Mouse (Mus musculus): ENCODE measurements at regions not wholly inside any gene's neighbourhood (a gene's known extent, or its start where the extent isn't known, plus 50 kb on each side); places are given as distances from the start of the nearest gene placed in this dataset.

DNA sequence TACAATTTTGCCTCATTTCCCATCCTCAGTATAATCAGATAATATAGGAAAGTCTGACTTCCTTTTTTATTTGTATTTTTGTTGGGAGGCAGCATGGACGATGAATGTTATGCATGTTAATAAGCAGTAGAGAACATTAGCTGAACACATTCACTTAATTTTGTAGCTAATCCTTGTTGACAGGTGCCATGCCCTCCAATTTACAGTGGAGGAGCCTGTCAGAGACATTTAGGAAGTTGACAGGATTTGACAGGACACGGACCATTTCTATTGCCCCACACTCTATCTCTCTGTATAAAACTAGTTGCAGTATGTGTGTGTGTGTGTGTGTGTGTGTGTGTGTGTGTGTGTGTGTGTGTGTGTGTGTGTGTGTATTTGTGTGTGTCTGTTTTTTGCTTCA, 1495.4 kb downstream of the Cdh11 start:
- Histone ChIP-seq H3K4me3 (ENCODE audit: low read depth, low read length) (no peak overlapping the region), H3K9ac (ENCODE audit: low read length) (no peak overlapping the region), H3K27ac (replicated peaks) (no peak overlapping the region), H3K36me3 (ENCODE audit: control insufficient read depth, insufficient read depth, low read length) (no peaks in the 10 kb centered on the region), H3K4me2 (replicated peaks; ENCODE audit: low read depth) (no peak overlapping the region), H3K27me3 (ENCODE audit: control insufficient read depth, insufficient read depth, low read length) (no peaks in the 10 kb centered on the region), H3K4me1 (replicated peaks; ENCODE audit: control insufficient read depth, insufficient read depth) (no peaks in the 10 kb centered on the region), H3K9me3 (ENCODE audit: control insufficient read depth, low read length) (no peaks in the 10 kb centered on the region)
- DNase-seq (ENCODE audit: low spot score) = no peak
- ATAC-seq (ENCODE audit: low FRiP score, low TSS enrichment) = no peak
- 88% methylated on average over 2 of the region's 2 CpGs for WGBS
- TF ChIP-seq EP300 (optimal IDR thresholded peaks at IDR 0.05) (no peak), CTCF (IDR thresholded peaks at IDR 0.05; ENCODE audit: low read depth) (no peak)

DNA sequence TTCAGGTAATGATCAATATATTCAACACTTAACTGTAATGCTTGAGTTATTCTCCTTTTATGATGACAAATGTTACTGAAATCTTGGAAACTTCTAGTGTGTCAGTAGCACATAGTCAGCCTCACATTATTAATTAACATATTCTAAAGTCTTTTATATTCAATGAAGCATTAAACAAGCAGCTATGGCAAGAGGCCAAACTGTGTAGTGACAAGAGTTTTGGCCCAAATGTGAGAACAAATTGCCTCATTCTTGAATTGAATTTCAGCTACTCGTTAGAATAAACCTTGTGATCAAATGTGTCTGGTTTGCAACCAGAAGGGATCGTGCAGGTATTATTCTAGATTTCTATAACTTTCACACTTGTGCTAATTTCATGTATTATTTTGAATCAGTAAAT, 1542.8 kb downstream of the Cdh11 start:
- DNase-seq (ENCODE audit: low spot score) (no peak), ATAC-seq (ENCODE audit: low FRiP score, low TSS enrichment) (no peak)
- Histone ChIP-seq H3K36me3 (ENCODE audit: control insufficient read depth, insufficient read depth, low read length) (no peaks in the 10 kb centered on the region), H3K27ac (replicated peaks) (no peak overlapping the region), H3K27me3 (ENCODE audit: control insufficient read depth, insufficient read depth, low read length) (no peaks in the 10 kb centered on the region), H3K4me2 (replicated peaks; ENCODE audit: low read depth) (no peak overlapping the region), H3K4me3 (ENCODE audit: low read depth, low read length) (no peak overlapping the region), H3K9ac (ENCODE audit: low read length) (no peak overlapping the region), H3K9me3 (ENCODE audit: control insufficient read depth, low read length) (no peaks in the 10 kb centered on the region), H3K4me1 (replicated peaks; ENCODE audit: control insufficient read depth, insufficient read depth) (no peaks in the 10 kb centered on the region)
- TF ChIP-seq EP300 (optimal IDR thresholded peaks at IDR 0.05) = no peak
- no peak for TF ChIP-seq CTCF (IDR thresholded peaks at IDR 0.05; ENCODE audit: low read depth)
- 78% methylated on average over 2 of the region's 2 CpGs for WGBS

DNA sequence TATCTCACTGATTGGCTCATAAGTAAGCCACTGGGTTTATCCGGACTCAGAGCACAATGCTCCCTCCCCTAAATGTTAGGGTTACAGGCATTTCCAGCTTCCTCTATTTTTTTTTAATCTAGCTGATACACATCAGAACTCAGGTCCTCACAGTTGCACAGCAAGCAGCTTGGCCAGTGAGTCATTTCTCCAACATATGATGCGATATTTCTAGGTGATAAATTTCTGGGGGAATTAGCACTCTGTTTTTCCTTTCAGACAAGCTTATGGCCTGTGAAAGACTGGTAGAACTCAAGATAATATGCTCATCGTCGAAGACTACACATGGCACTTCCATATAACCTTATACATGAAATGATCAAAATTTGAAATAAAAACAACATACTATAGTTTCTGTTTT, 1543.6 kb downstream of the Cdh11 start:
- H3K36me3 ChIP-seq (ENCODE audit: control insufficient read depth, insufficient read depth, low read length) = no peaks in the 10 kb centered on the region
- no peaks in the 10 kb centered on the region for H3K27me3 ChIP-seq (ENCODE audit: control insufficient read depth, insufficient read depth, low read length)
- no peak overlapping the region for H3K9ac ChIP-seq (ENCODE audit: low read length)
- H3K4me2 ChIP-seq (replicated peaks; ENCODE audit: low read depth) = no peak overlapping the region
- no peak overlapping the region for H3K27ac ChIP-seq (replicated peaks)
- no peaks in the 10 kb centered on the region for H3K4me1 ChIP-seq (replicated peaks; ENCODE audit: control insufficient read depth, insufficient read depth)
- ATAC-seq (ENCODE audit: low FRiP score, low TSS enrichment) (no peak), DNase-seq (ENCODE audit: low spot score) (no peak)
- no peaks in the 10 kb centered on the region for H3K9me3 ChIP-seq (ENCODE audit: control insufficient read depth, low read length)
- no peak overlapping the region for H3K4me3 ChIP-seq (ENCODE audit: low read depth, low read length)
- 87% methylated on average over 4 of the region's 4 CpGs for WGBS
- TF ChIP-seq CTCF (IDR thresholded peaks at IDR 0.05; ENCODE audit: low read depth) = no peak
- no peak for TF ChIP-seq EP300 (optimal IDR thresholded peaks at IDR 0.05)

DNA sequence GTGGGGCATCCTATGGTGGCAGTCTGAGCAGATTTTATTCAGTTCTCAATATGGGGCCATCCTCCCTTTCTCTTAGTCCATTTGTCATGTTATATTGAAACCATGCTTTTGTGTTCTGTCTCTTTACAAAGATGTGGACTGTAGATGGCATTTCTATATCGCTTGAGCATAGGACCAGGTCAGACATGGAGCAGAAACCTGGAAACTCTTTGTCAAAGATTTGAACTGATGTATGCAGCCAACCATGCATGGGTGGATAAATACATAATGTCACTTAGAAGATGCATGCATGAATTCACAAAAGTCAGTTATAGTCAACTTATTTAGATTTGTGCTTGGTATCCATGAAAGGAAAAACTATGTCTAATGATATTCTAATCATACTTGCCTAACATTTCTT, 1587.5 kb downstream of the Cdh11 start:
- WGBS = 89% methylated on average over 1 of the region's 1 CpGs
- no peaks in the 10 kb centered on the region for H3K36me3 ChIP-seq (ENCODE audit: control insufficient read depth, insufficient read depth, low read length)
- TF ChIP-seq CTCF (IDR thresholded peaks at IDR 0.05; ENCODE audit: low read depth) = no peak
- TF ChIP-seq EP300 (optimal IDR thresholded peaks at IDR 0.05) = no peak
- no peak overlapping the region for H3K4me2 ChIP-seq (replicated peaks; ENCODE audit: low read depth)
- no peak for DNase-seq (ENCODE audit: low spot score)
- ATAC-seq (ENCODE audit: low FRiP score, low TSS enrichment) = no peak
- no peak overlapping the region for H3K9ac ChIP-seq (ENCODE audit: low read length)
- no peaks in the 10 kb centered on the region for H3K9me3 ChIP-seq (ENCODE audit: control insufficient read depth, low read length)
- no peaks in the 10 kb centered on the region for H3K27me3 ChIP-seq (ENCODE audit: control insufficient read depth, insufficient read depth, low read length)
- no peak overlapping the region for H3K27ac ChIP-seq (replicated peaks)
- no peak overlapping the region for H3K4me3 ChIP-seq (ENCODE audit: low read depth, low read length)
- H3K4me1 ChIP-seq (replicated peaks; ENCODE audit: control insufficient read depth, insufficient read depth) = no peaks in the 10 kb centered on the region

DNA sequence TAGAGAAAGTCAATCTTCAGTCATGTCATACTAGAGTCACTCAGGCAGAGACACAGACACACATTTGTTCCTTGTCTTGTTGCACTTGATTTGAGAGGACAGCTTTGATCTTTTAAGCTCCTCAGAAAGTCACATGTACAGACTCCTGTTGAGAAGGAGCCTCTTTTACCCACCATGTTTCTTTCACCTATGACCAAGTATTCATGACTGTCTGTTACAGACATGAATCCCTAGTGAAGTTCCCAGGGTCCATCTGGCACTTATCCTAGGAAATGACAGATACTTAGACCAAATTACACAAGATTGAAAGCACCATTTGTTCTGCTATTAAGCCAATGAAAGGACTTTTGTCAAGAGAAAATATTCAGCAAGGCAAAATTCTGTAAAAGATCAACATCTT, 1588.7 kb downstream of the Cdh11 start:
- Histone ChIP-seq H3K4me2 (replicated peaks; ENCODE audit: low read depth) (no peak overlapping the region), H3K4me1 (replicated peaks; ENCODE audit: control insufficient read depth, insufficient read depth) (no peaks in the 10 kb centered on the region), H3K27ac (replicated peaks) (no peak overlapping the region), H3K9ac (ENCODE audit: low read length) (no peak overlapping the region), H3K4me3 (ENCODE audit: low read depth, low read length) (no peak overlapping the region), H3K27me3 (ENCODE audit: control insufficient read depth, insufficient read depth, low read length) (no peaks in the 10 kb centered on the region), H3K36me3 (ENCODE audit: control insufficient read depth, insufficient read depth, low read length) (no peaks in the 10 kb centered on the region), H3K9me3 (ENCODE audit: control insufficient read depth, low read length) (no peaks in the 10 kb centered on the region)
- TF ChIP-seq EP300 (optimal IDR thresholded peaks at IDR 0.05) = no peak
- ATAC-seq (ENCODE audit: low FRiP score, low TSS enrichment) = no peak
- no peak for DNase-seq (ENCODE audit: low spot score)

DNA sequence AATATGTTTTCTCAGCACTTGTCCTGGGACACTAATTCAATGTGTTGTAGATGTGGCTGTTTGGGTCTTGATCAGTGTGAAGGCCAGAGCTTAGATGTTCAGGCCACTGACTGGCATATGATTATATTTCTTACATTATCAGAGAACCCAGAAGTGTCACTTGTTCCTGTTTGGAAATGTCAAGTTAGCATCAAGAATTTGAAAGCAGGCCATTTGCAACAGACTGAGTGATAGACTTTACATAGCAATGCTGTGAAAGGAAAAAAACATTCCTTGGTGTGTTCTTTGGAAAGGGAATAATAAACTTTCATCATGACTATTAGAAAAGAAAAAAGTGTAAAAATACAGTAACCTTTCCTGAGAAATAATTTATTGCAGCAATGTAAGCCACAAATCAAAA, 1596.9 kb downstream of the Cdh11 start:
- DNase-seq (ENCODE audit: low spot score) (no peak), ATAC-seq (ENCODE audit: low FRiP score, low TSS enrichment) (no peak)
- Histone ChIP-seq H3K4me3 (ENCODE audit: low read depth, low read length) (no peak overlapping the region), H3K27ac (replicated peaks) (no peak overlapping the region), H3K9me3 (ENCODE audit: control insufficient read depth, low read length) (no peaks in the 10 kb centered on the region), H3K27me3 (ENCODE audit: control insufficient read depth, insufficient read depth, low read length) (no peaks in the 10 kb centered on the region), H3K36me3 (ENCODE audit: control insufficient read depth, insufficient read depth, low read length) (no peaks in the 10 kb centered on the region), H3K4me1 (replicated peaks; ENCODE audit: control insufficient read depth, insufficient read depth) (no peaks in the 10 kb centered on the region), H3K4me2 (replicated peaks; ENCODE audit: low read depth) (no peak overlapping the region), H3K9ac (ENCODE audit: low read length) (no peak overlapping the region)
- TF ChIP-seq EP300 (optimal IDR thresholded peaks at IDR 0.05) = no peak

DNA sequence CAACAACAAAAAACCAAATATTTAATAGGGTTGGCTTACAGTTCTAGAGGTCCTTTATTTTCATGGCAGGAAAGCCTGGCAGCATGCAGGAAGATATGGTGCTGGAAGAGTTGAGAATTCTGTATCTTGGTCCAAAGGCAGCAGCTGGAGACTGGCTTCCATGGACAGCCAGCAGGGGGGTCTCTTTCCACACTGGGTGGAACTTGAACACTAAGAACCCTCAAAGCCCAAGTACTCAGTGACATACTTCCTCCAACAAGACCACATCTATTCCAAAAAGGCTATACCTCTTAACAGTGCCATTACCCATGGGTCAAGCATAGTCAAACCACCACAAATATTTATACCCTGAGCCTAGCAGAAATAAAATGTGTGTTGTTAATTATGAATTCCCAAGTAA, 1630.5 kb downstream of the Cdh11 start:
- H3K27ac ChIP-seq (replicated peaks) = no peak overlapping the region
- H3K9me3 ChIP-seq (ENCODE audit: control insufficient read depth, low read length) = no peaks in the 10 kb centered on the region
- H3K4me2 ChIP-seq (replicated peaks; ENCODE audit: low read depth) = no peak overlapping the region
- H3K36me3 ChIP-seq (ENCODE audit: control insufficient read depth, insufficient read depth, low read length) = no peaks in the 10 kb centered on the region
- no peaks in the 10 kb centered on the region for H3K4me1 ChIP-seq (replicated peaks; ENCODE audit: control insufficient read depth, insufficient read depth)
- no peak for DNase-seq (ENCODE audit: low spot score)
- H3K9ac ChIP-seq (ENCODE audit: low read length) = no peak overlapping the region
- TF ChIP-seq EP300 (optimal IDR thresholded peaks at IDR 0.05) (no peak), CTCF (IDR thresholded peaks at IDR 0.05; ENCODE audit: low read depth) (peak; percentile 45)
- no peak for ATAC-seq (ENCODE audit: low FRiP score, low TSS enrichment)
- H3K27me3 ChIP-seq (ENCODE audit: control insufficient read depth, insufficient read depth, low read length) = no peaks in the 10 kb centered on the region
- H3K4me3 ChIP-seq (ENCODE audit: low read depth, low read length) = no peak overlapping the region
